15 mouse cellular contexts compared by ENCODE assay signal in genomic region chr6:81956399-81956798, GRCm38 (mm10). TPM values are rescaled to one million over a fixed set of nuclear protein-coding genes. Genes with fewer than 3 reads are reported as not detected.
DNase-seq lines count a peak whose midpoint lies in the region; ATAC-seq and TF ChIP-seq lines count a peak whose summit lies in the region.
"Had no signal": no experiment of that assay in that cellular context is flagged by ENCODE, and none has a peak within 500 bp of the region (broad histone marks: within the 10 kb centered on the region; RNA-seq: fewer than 3 reads in every experiment).

No protein-coding gene starts in this region.

- WGBS in lung, embryonic 14.5 days: 89% methylated on average over 4 of the region's 4 CpGs

- H3K4me2 ChIP-seq in lung, embryonic 14.5 days: no peak overlapping the region
- H3K4me2 ChIP-seq: liver, embryonic 13.5 days; midbrain, embryonic 12.5 days; stomach, embryonic 15.5 days had no signal

- peaks cover 78% of the 10 kb centered on the region for H3K36me3 ChIP-seq in lung, embryonic 14.5 days (ENCODE audit: insufficient read depth)

- no peak overlapping the region for H3K4me3 ChIP-seq in gastrocnemius, adult 2 months
- no peak overlapping the region for H3K4me3 ChIP-seq in lung, embryonic 14.5 days (ENCODE audit: low read depth, low read length)
- H3K4me3 ChIP-seq: erythroblast, embryonic 14.5 days; liver, embryonic 13.5 days; midbrain, embryonic 12.5 days; stomach, embryonic 15.5 days had no signal

- intact Hi-C loops in gastrocnemius, adult 2 months (cut with DNase I): no loop called here

- peak; percentile 47 for TF ChIP-seq CTCF in gastrocnemius, adult 2 months (IDR thresholded peaks at IDR 0.05)
- peak; percentile 56 for TF ChIP-seq CTCF in lung, embryonic 14.5 days (IDR thresholded peaks at IDR 0.05; ENCODE audit: low read depth)

- H3K27ac ChIP-seq in gastrocnemius, adult 2 months: no peak overlapping the region
- H3K27ac ChIP-seq in lung, embryonic 14.5 days (ENCODE audit: low read depth): no peak overlapping the region
- H3K27ac ChIP-seq: liver, embryonic 13.5 days; midbrain, embryonic 12.5 days; stomach, embryonic 15.5 days had no signal

- no peak for DNase-seq in gastrocnemius, adult 2 months
- no peak for DNase-seq in gastrocnemius, postnatal 4 days (ENCODE audit: low spot score in 2 of 2)
- peak; percentile 11 for DNase-seq in lung, embryonic 14.5 days
- DNase-seq in lung, postnatal 25 days (ENCODE audit: low spot score): no peak
- peak; percentile 56 for DNase-seq in NIH3T3 (ENCODE audit: low read depth)
- DNase-seq in naive thymus-derived CD4-positive, alpha-beta T cell, adult 2 months (ENCODE audit: low read depth): peak; percentile 36
- DNase-seq in layer of hippocampus, postnatal 14 days (ENCODE audit: low spot score in 2 of 2): no peak
- no peak for DNase-seq in cerebellum, postnatal 36 days
- DNase-seq: cerebellum, adult 18-20 months; gastrocnemius, postnatal 10 days; heart, postnatal 14 days; liver, embryonic 13.5 days had no signal

- no peak overlapping the region for H3K9ac ChIP-seq in lung, embryonic 14.5 days
- H3K9ac ChIP-seq: liver, embryonic 13.5 days; midbrain, embryonic 12.5 days; stomach, embryonic 15.5 days had no signal

- no peaks in the 10 kb centered on the region for H3K9me3 ChIP-seq in lung, embryonic 14.5 days (ENCODE audit: low read depth, low read length)
- H3K9me3 ChIP-seq: liver, embryonic 13.5 days; midbrain, embryonic 12.5 days; stomach, embryonic 15.5 days had no signal

- ATAC-seq in lung, embryonic 14.5 days (ENCODE audit: insufficient read depth): no peak

- no peaks in the 10 kb centered on the region for H3K4me1 ChIP-seq in lung, embryonic 14.5 days (ENCODE audit: insufficient read depth)
- H3K4me1 ChIP-seq: liver, embryonic 13.5 days; midbrain, embryonic 12.5 days; stomach, embryonic 15.5 days had no signal

- no peaks in the 10 kb centered on the region for H3K27me3 ChIP-seq in lung, embryonic 14.5 days (ENCODE audit: insufficient read depth, low read length)
- H3K27me3 ChIP-seq: liver, embryonic 13.5 days; midbrain, embryonic 12.5 days; stomach, embryonic 15.5 days had no signal

RNA-seq across cellular contexts. Expression of gene Mrpl19, which starts 9.4 kb away (rescaled TPM):
- 10 to 100 TPM; 16.2 to 25.5 TPM for total RNA-seq in gastrocnemius, adult 2 months (2021)
- total RNA-seq in gastrocnemius, postnatal 4 days (2021): 10 to 100 TPM; 29.8 to 32.5 TPM
- 40.8 and 48.1 TPM in 2 replicates for polyA plus RNA-seq in lung, embryonic 14.5 days (2014; fragmentation: Nextera tagmentation; extraction: Ambion mirVana)
- total RNA-seq in layer of hippocampus, postnatal 14 days (2021): 10 to 100 TPM; 27.9 to 37.3 TPM

RNA-seq across cellular contexts. Expression of gene Gcfc2, which starts 32.9 kb away (rescaled TPM):
- total RNA-seq in gastrocnemius, adult 2 months (2021): 1 to 10 TPM; 3.0 to 3.6 TPM
- 10 to 100 TPM in 1 of 2 experiments, 1 to 10 TPM in 1; 7.8 to 10.6 TPM for total RNA-seq in gastrocnemius, postnatal 4 days (2021)
- 13.3 and 13.7 TPM in 2 replicates for polyA plus RNA-seq in lung, embryonic 14.5 days (2014; fragmentation: Nextera tagmentation; extraction: Ambion mirVana)
- 10 to 100 TPM; 14.0 to 14.8 TPM for total RNA-seq in layer of hippocampus, postnatal 14 days (2021)

Comparison
In these comparisons a context has a peak if more than half of its experiments do, and no peak if none do; other contexts are left out.
1. DNase-seq: peak in lung, embryonic 14.5 days (single experiment), NIH3T3 (single experiment) and naive thymus-derived CD4-positive, alpha-beta T cell, adult 2 months (single experiment); none in gastrocnemius, adult 2 months (single experiment), gastrocnemius, postnatal 4 days (0 of 2), lung, postnatal 25 days (single experiment), layer of hippocampus, postnatal 14 days (0 of 2) and cerebellum, postnatal 36 days (0 of 2).